Mouse (Mus musculus) forebrain, embryonic 11.5 days (tissue): ENCODE measurements around the gene Myt1l. TPM values are rescaled to one million over a fixed set of nuclear protein-coding genes. Genes with fewer than 3 reads are reported as not detected.
A peak's percentile ranks its signal among the peaks of the same experiment; 100 is the strongest.

Source experiments
- ATAC-seq: fragments of 200-750 bp; cut with Nextera tagmentation; replicated peaks from 2 replicates; pipeline ENCODE4 v1.8.0; 2017; ENCODE audit warnings: moderate TSS enrichment; ENCODE audit not compliant: low FRiP score
- DNase-seq: peaks from one replicate; pipeline ENCODE4 v3.0.0-alpha.2; 2017; ENCODE audit warnings: low spot score
- H3K27ac ChIP-seq: fragments of 300-500 bp; sonication (generic); 2 replicates; pipeline ENCODE4 v1.5.1; 2014; ENCODE audit warnings: low read depth, low read length
- H3K27me3 ChIP-seq: fragments of 300-500 bp; sonication (generic); 2 replicates; pipeline ENCODE4 v1.6.1; 2014; ENCODE audit warnings: mild to moderate bottlenecking, low read length, mixed read lengths; ENCODE audit not compliant: control insufficient read depth, insufficient read depth
- H3K36me3 ChIP-seq: fragments of 300-500 bp; sonication (generic); 2 replicates; pipeline ENCODE4 v1.6.1; 2014; ENCODE audit warnings: mild to moderate bottlenecking, low read length, moderate library complexity, mixed read lengths; ENCODE audit not compliant: control insufficient read depth, insufficient read depth
- H3K4me1 ChIP-seq: fragments of 300-500 bp; sonication (generic); replicated peaks from 2 replicates; pipeline ENCODE4 v1.6.1; 2014; ENCODE audit warnings: low read length, mixed read lengths; ENCODE audit not compliant: control insufficient read depth, insufficient read depth
- H3K4me2 ChIP-seq: fragments of 300-500 bp; sonication (generic); 2 replicates; pipeline ENCODE4 v1.6.1; 2014; ENCODE audit warnings: low read depth, mild to moderate bottlenecking, low read length, moderate library complexity, mixed read lengths; ENCODE audit not compliant: severe bottlenecking
- H3K4me3 ChIP-seq: fragments of 300-500 bp; sonication (generic); 2 replicates; pipeline ENCODE4 v1.5.1; 2014; ENCODE audit warnings: low read depth, low read length
- H3K9ac ChIP-seq: fragments of 300-500 bp; sonication (generic); 2 replicates; pipeline ENCODE4 v1.6.1; 2014; ENCODE audit warnings: low read length
- H3K9me3 ChIP-seq: fragments of 300-500 bp; sonication (generic); 2 replicates; pipeline ENCODE4 v1.6.1; 2016; ENCODE audit warnings: low read length, mixed read lengths; ENCODE audit not compliant: control insufficient read depth
- WGBS: fragments of 180-500 bp; shearing (Covaris S2); extraction: QIAGEN DNeasy Blood & Tissue Kit; methylation state at CpG from one replicate; pipeline ENCODE4 v1.1.7; 2014; 5-methylcytosine and 5-hydroxymethylcytosine counted together
- polyA plus RNA-seq: library from polyadenylated mRNA; unstranded; fragments of >200 nt; fragmentation: Nextera tagmentation; extraction: Ambion mirVana; gene quantifications from 2 replicates; pipeline ENCODE4 v1.2.1, GENCODE M21; 2014

The Myt1l gene
- polyA plus RNA-seq, 1 experiment from 2014 or later = 18.7 TPM

- ATAC-seq (no peak), DNase-seq (no peak)
- WGBS = 79% methylated on average over 3 of the region's 3 CpGs
- Histone ChIP-seq H3K4me1 (no peaks in the 10 kb centered on the region), H3K27me3 (no peaks in the 10 kb centered on the region), H3K36me3 (no peaks in the 10 kb centered on the region), H3K9ac (no peak overlapping the region), H3K27ac (no peak overlapping the region), H3K9me3 (no peaks in the 10 kb centered on the region), H3K4me3 (no peak overlapping the region), H3K4me2 (no peak overlapping the region)
Observed at GRCm38 (mm10) chr12:29916139-29916538, 388.0 kb downstream of the Myt1l start.

- no peaks in the 10 kb centered on the region for H3K27me3 ChIP-seq
- no peaks in the 10 kb centered on the region for H3K4me1 ChIP-seq
- ATAC-seq (no peak), DNase-seq (no peak)
- WGBS = 83% methylated on average over 6 of the region's 6 CpGs
- no peak overlapping the region for H3K4me2 ChIP-seq
- no peaks in the 10 kb centered on the region for H3K9me3 ChIP-seq
- no peak overlapping the region for H3K9ac ChIP-seq
- H3K4me3 ChIP-seq = no peak overlapping the region
- H3K27ac ChIP-seq = no peak overlapping the region
- no peaks in the 10 kb centered on the region for H3K36me3 ChIP-seq
Observed at GRCm38 (mm10) chr12:29916807-29917206, 388.6 kb downstream of the Myt1l start.

- no peaks in the 10 kb centered on the region for H3K27me3 ChIP-seq
- H3K4me1 ChIP-seq = no peaks in the 10 kb centered on the region
- no peak for DNase-seq
- WGBS = 87% methylated on average over 7 of the region's 7 CpGs
- ATAC-seq = no peak
- no peak overlapping the region for H3K4me2 ChIP-seq
- H3K9ac ChIP-seq = no peak overlapping the region
- H3K27ac ChIP-seq = no peak overlapping the region
- no peaks in the 10 kb centered on the region for H3K9me3 ChIP-seq
- no peak overlapping the region for H3K4me3 ChIP-seq
- no peaks in the 10 kb centered on the region for H3K36me3 ChIP-seq
Observed at GRCm38 (mm10) chr12:29920298-29920697, 392.1 kb downstream of the Myt1l start.

- Histone ChIP-seq H3K27ac (no peak overlapping the region), H3K4me2 (no peak overlapping the region), H3K4me1 (no peaks in the 10 kb centered on the region), H3K27me3 (no peaks in the 10 kb centered on the region), H3K4me3 (no peak overlapping the region), H3K9me3 (no peaks in the 10 kb centered on the region), H3K36me3 (no peaks in the 10 kb centered on the region), H3K9ac (no peak overlapping the region)
- no peak for ATAC-seq
- no peak for DNase-seq
- 87% methylated on average over 11 of the region's 11 CpGs for WGBS
Observed at GRCm38 (mm10) chr12:29921481-29921880, 393.3 kb downstream of the Myt1l start.

GRCm38 (mm10) chr12:29926896-29927295 is 398.7 kb downstream of the Myt1l start:
- Histone ChIP-seq H3K27me3 (no peaks in the 10 kb centered on the region), H3K9me3 (no peaks in the 10 kb centered on the region), H3K36me3 (no peaks in the 10 kb centered on the region), H3K27ac (no peak overlapping the region), H3K4me3 (no peak overlapping the region), H3K9ac (no peak overlapping the region), H3K4me2 (no peak overlapping the region), H3K4me1 (no peaks in the 10 kb centered on the region)
- DNase-seq = peak; percentile 70
- no peak for ATAC-seq
- 48% methylated on average over 3 of the region's 3 CpGs for WGBS

- WGBS = 67% methylated on average over 1 of the region's 1 CpGs
- ATAC-seq (no peak), DNase-seq (no peak)
- Histone ChIP-seq H3K27me3 (no peaks in the 10 kb centered on the region), H3K36me3 (no peaks in the 10 kb centered on the region), H3K27ac (no peak overlapping the region), H3K9ac (no peak overlapping the region), H3K9me3 (no peaks in the 10 kb centered on the region), H3K4me1 (no peaks in the 10 kb centered on the region), H3K4me2 (no peak overlapping the region), H3K4me3 (no peak overlapping the region)
Observed at GRCm38 (mm10) chr12:29930591-29930990, 402.4 kb downstream of the Myt1l start.

GRCm38 (mm10) chr12:29932951-29933350 is 404.8 kb downstream of the Myt1l start:
- Histone ChIP-seq H3K9me3 (no peaks in the 10 kb centered on the region), H3K4me2 (no peak overlapping the region), H3K4me1 (peaks cover 5% of the 10 kb centered on the region; the same call in 1 of the 2 replicates), H3K9ac (no peak overlapping the region), H3K27ac (no peak overlapping the region), H3K36me3 (no peaks in the 10 kb centered on the region), H3K27me3 (no peaks in the 10 kb centered on the region), H3K4me3 (no peak overlapping the region)
- ATAC-seq (no peak), DNase-seq (no peak)
- 92% methylated on average over 1 of the region's 1 CpGs for WGBS

- Histone ChIP-seq H3K27ac (no peak overlapping the region), H3K9me3 (no peaks in the 10 kb centered on the region), H3K27me3 (no peaks in the 10 kb centered on the region), H3K36me3 (no peaks in the 10 kb centered on the region), H3K4me2 (no peak overlapping the region), H3K9ac (no peak overlapping the region), H3K4me3 (no peak overlapping the region), H3K4me1 (peaks cover 5% of the 10 kb centered on the region; the same call in 1 of the 2 replicates)
- ATAC-seq (no peak), DNase-seq (no peak)
- 68% methylated on average over 2 of the region's 2 CpGs for WGBS
Observed at GRCm38 (mm10) chr12:29933501-29933900, 405.3 kb downstream of the Myt1l start.

GRCm38 (mm10) chr12:29934120-29934581 is 406.0 kb downstream of the Myt1l start:
- no peak overlapping the region for H3K27ac ChIP-seq
- no peaks in the 10 kb centered on the region for H3K9me3 ChIP-seq
- ATAC-seq (no peak), DNase-seq (no peak)
- H3K4me1 ChIP-seq = peaks cover 5% of the 10 kb centered on the region; the same call in 1 of the 2 replicates
- H3K9ac ChIP-seq = no peak overlapping the region
- H3K36me3 ChIP-seq = no peaks in the 10 kb centered on the region
- no peaks in the 10 kb centered on the region for H3K27me3 ChIP-seq
- H3K4me3 ChIP-seq = no peak overlapping the region
- 79% methylated on average over 8 of the region's 8 CpGs for WGBS
- no peak overlapping the region for H3K4me2 ChIP-seq
